Mouse (Mus musculus) liver, embryonic 18 days (tissue): ENCODE measurements around the gene Vmn2r115. TPM values are rescaled to one million over a fixed set of nuclear protein-coding genes. Genes with fewer than 3 reads are reported as not detected.

Source experiments
- polyA plus RNA-seq: library from polyadenylated mRNA; depleted of rRNA; stranded (reverse); fragments of >200 nt; gene quantifications from 2 replicates; pipeline ENCODE4 v1.2.3, GENCODE M21; 2012; rRNA removed

The Vmn2r115 gene
- polyA plus RNA-seq: not detected in 2 replicates

DNA sequence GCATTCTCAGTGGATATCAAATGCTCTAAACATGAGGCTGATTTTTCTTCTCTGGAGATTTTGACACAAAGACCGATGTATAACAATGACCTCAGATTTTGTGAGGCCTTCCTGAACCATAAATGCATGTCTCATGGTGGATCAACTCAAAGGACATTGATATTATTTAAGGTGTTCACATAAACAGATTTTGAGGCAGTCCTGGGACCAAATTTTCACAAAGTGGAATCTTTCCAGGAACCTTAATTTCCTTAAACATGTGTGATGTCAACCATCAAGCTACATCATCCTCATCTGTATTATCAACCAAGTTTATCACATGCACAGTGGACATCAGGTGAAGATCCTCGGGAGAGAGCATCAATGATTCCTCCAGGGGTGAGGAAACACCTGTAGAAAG lies at the start of gene Vmn2r115:
Gene Vmn2r115, plus strand, starts transcription at position 301 of the 400 bp plus-strand sequence.

DNA sequence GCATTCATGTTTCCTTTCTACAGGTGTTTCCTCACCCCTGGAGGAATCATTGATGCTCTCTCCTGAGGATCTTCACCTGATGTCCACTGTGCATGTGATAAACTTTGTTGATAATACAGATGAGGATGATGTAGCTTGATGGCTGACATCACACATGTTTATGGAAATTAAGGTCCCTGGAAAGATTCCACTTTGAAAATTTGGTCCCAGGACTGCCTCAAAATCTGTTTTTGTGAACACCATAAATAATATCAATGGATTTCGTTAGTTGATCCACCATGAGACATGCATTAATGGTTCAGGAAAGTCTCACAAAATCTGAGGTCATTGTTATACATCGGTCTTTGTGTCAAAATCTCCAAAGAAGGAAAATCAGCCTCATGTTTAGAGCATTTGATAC lies 31.1 kb upstream of the Vmn2r115 start, which contains the start of gene Vmn2r114:
Gene Vmn2r114, minus strand, starts transcription at position 101 of the 400 bp plus-strand sequence.

DNA sequence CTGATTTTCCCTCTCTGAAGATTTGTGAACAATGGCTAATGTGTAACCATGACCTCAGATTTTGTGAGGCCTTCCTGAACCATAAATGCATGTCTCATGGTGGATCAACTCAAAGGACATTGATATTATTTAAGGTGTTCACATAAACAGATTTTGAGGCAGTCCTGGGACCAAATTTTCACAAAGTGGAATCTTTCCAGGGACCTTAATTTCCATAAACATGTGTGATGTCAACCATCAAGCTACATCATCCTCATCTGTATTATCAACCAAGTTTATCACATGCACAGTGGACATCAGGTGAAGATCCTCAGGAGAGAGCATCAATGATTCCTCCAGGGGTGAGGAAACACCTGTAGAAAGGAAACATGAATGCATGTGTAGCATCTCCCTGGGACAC lies 40.8 kb downstream of the Vmn2r115 start, which contains the start of gene Vmn2r116:
Gene Vmn2r116, plus strand, starts transcription at position 301 of the 400 bp plus-strand sequence.

Other genes starting within 250 kb of the Vmn2r115 start
- 1.5 and 1.6 TPM in 2 replicates for gene Zfp40, start 150.5 kb upstream of the Vmn2r115 start, polyA plus RNA-seq
- not detected in 2 replicates for gene Vmn2r114, start 31.2 kb upstream of the Vmn2r115 start, polyA plus RNA-seq
- gene Vmn2r116, start 40.9 kb downstream of the Vmn2r115 start, polyA plus RNA-seq: not detected in 2 replicates
- gene Vmn2r117, start 136.0 kb downstream of the Vmn2r115 start, polyA plus RNA-seq: not detected in 2 replicates
- gene Zfp213, start 220.5 kb downstream of the Vmn2r115 start, polyA plus RNA-seq: 3.4 and 3.7 TPM in 2 replicates